Mouse (Mus musculus) liver, adult 2 months (tissue): ENCODE results near the gene Polr1a. TPM values are rescaled to one million over a fixed set of nuclear protein-coding genes. Genes with fewer than 3 reads are reported as not detected.

ENCODE experiments used
- DNase-seq: peaks from one replicate; pipeline ENCODE4 v3.0.0-alpha.2; 2011; ENCODE audit warnings: low read depth, low spot score; ENCODE audit errors: extremely low read depth
- H3K27ac ChIP-seq: fragments of 200-500 bp; replicated peaks from 2 replicates; pipeline ENCODE4 v1.5.1; 2012; ENCODE audit warnings: low read depth, mild to moderate bottlenecking, control low read depth, inconsistent platforms, low read length; ENCODE audit not compliant: insufficient read depth
- H3K27me3 ChIP-seq: fragments of 200-500 bp; 2 replicates; pipeline ENCODE4 v1.6.1; 2012; ENCODE audit warnings: mild to moderate bottlenecking, moderate library complexity, low read length, inconsistent platforms; ENCODE audit not compliant: control insufficient read depth, insufficient read depth
- H3K36me3 ChIP-seq: fragments of 200-500 bp; 2 replicates; pipeline ENCODE4 v1.6.1; 2012; ENCODE audit warnings: low read length, inconsistent platforms; ENCODE audit not compliant: control insufficient read depth, insufficient read depth
- H3K4me1 ChIP-seq: fragments of 200-500 bp; 2 replicates; pipeline ENCODE4 v1.6.1; 2011; ENCODE audit warnings: low read length; ENCODE audit not compliant: control insufficient read depth, insufficient read depth
- H3K4me3 ChIP-seq: fragments of 200-500 bp; 2 replicates; pipeline ENCODE4 v1.5.1; 2011; ENCODE audit warnings: low read depth, mild to moderate bottlenecking, control low read depth, low read length, moderate library complexity; ENCODE audit not compliant: insufficient read depth
- H3K79me2 ChIP-seq: fragments of 200-500 bp; 2 replicates; pipeline ENCODE4 v1.6.1; 2012; ENCODE audit warnings: inconsistent platforms, mild to moderate bottlenecking, low read length, moderate library complexity; ENCODE audit not compliant: control insufficient read depth, insufficient read depth
- H3K9ac ChIP-seq: fragments of 200-500 bp; 2 replicates; pipeline ENCODE4 v1.6.1; 2012; ENCODE audit warnings: low read depth, mild to moderate bottlenecking, control low read depth, inconsistent platforms, low read length
- CTCF ChIP-seq: fragments of 200-500 bp; IDR thresholded peaks from 2 replicates; pipeline ENCODE4 v1.5.1; 2011; ENCODE audit warnings: low read depth, low read length, control low read depth
- POLR2A ChIP-seq: fragments of 200-500 bp; IDR thresholded peaks from 2 replicates; pipeline ENCODE4 v1.6.1; 2011; ENCODE audit warnings: low read length, control low read depth; ENCODE audit not compliant: insufficient read depth; ENCODE audit errors: extremely low read depth
- WGBS: fragments of 180-500 bp; shearing (Covaris S2); methylation state at CpG from one replicate; pipeline ENCODE4 v1.1.7; 2018; 5-methylcytosine and 5-hydroxymethylcytosine counted together
- polyA plus RNA-seq: library from polyadenylated mRNA; depleted of rRNA; stranded (reverse); fragments of >200 nt; gene quantifications from 2 replicates; pipeline ENCODE4 v1.2.3, GENCODE M21; 2012; rRNA removed
- total RNA-seq: library from RNA; depleted of rRNA; stranded (reverse); fragments of >200 nt; gene quantifications from 2 replicates; pipeline ENCODE4 v1.2.3, GENCODE M21; 2014; rRNA removed

The Polr1a gene
- total RNA-seq (9.3 and 15.2 TPM in 2 replicates), polyA plus RNA-seq (6.4 and 8.6 TPM in 2 replicates)

DNA sequence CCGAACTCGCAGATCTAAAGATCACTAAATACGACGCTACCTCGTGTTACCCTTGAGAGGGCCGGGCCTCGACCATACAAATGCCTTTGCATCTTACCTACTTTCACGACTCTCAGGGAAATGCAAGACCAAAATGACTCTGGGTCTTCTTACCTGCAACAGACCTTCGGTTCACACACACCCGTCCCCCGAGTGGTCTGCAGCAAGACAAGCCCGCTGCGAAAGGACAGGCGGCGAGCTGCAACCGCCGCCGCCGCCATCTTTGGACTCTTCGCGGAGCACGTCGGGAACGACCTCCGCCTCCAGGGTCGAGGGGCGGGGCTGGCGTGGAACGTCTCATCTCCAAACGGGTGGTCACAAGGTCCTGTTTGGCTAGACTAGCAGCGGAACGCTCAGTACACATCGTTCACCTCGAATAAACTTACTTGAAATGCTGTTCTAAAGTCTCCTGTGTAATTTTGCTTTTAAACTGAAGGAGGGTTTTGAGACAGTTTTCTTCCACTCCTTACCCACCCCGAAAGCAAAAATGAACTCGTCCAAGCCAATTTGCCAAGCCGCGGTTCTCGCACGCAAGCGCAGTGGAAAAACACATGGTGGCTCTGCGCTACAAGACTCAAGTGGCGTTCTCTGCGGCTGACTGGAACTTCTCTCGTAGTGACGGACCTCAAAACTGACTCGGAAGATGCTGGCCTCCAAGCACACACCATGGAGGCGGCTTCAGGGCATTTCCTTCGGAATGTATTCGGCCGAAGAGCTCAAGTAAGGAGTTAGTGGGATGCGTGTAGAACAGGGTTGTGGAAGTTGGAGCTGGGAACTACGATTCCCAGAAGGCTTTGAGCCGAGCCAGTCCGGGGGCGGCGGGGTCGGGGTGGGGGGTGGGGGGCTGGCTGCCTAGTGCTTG is at the start of gene Polr1a, which contains the start of gene Ptcd3:
Gene Polr1a (plus strand): TSS at position 573 of the 901 bp plus-strand sequence.
Gene Ptcd3 (minus strand): TSS at position 270 of the 901 bp plus-strand sequence.
- H3K9ac ChIP-seq: peak within 1 kb of the TSS; percentile 78
- peak within 1 kb of the TSS; percentile 57 for H3K27ac ChIP-seq
- under 1% methylated on average over 58 of the region's 58 CpGs for WGBS

DNA sequence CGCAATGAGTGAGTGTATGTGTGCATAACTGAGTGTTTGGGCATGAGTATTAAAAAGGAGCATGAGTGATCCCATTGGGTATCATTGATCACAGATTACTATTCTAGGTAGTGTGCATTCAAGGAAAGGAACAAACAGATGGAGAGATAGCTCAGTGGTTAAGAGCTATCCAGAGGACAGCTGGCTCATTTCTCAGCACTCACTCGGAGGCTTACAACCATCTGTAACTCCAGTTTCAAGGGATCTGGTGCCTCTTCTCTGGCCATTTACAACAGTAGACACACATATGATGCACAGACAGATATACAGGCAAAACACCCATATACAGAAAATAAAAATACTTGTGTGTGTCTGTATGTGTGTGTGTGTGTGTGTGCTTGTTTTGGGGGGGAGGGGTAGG is 41.1 kb upstream of the Polr1a start:
- H3K9ac ChIP-seq: no peak overlapping the region
- TF ChIP-seq POLR2A: no peak
- no peak for TF ChIP-seq CTCF
- H3K4me3 ChIP-seq: no peak overlapping the region
- no peaks in the 10 kb centered on the region for H3K27me3 ChIP-seq
- no peak overlapping the region for H3K27ac ChIP-seq
- H3K4me1 ChIP-seq: no peaks in the 10 kb centered on the region
- WGBS: 88% methylated on average over 2 of the region's 2 CpGs
- no peak for DNase-seq
- peaks cover 64% of the 10 kb centered on the region for H3K36me3 ChIP-seq
- no peaks in the 10 kb centered on the region; the same call in 1 of the 2 replicates for H3K79me2 ChIP-seq

More for the DNA sequence above, at the start of gene Polr1a, which contains the start of gene Ptcd3:
- Histone ChIP-seq H3K4me3 (peak within 1 kb of the TSS; percentile 79), H3K79me2 (peaks cover 6% of the 10 kb centered on the region; the same call in 1 of the 2 replicates), H3K36me3 (peaks cover 24% of the 10 kb centered on the region), H3K27me3 (no peaks in the 10 kb centered on the region), H3K4me1 (peaks cover 18% of the 10 kb centered on the region)
- DNase-seq: peak; percentile 89
- peak; percentile 69 for TF ChIP-seq POLR2A
- no peak for TF ChIP-seq CTCF

DNA sequence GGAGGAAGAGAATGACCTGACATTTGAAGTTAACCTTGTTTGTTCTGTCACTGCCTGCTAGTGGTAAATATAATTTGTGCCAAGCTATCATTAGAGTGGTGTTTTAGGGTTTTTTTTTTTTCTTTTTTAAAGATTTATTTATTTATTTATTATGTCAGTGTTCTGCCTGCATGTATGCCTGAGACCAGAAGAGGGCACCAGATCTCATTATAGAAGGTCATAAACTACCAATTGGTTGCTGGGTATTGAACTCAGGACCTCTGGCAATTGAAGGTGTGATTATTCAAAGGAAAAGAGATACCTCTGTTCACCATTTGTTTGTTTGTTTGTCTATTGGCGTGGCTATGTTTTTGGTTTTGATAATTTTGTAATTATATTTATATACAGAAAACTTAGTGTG is 40.0 kb upstream of the Polr1a start:
- H3K4me1 ChIP-seq: no peaks in the 10 kb centered on the region
- no peak overlapping the region for H3K4me3 ChIP-seq
- 92% methylated on average over 1 of the region's 1 CpGs for WGBS
- H3K9ac ChIP-seq: no peak overlapping the region
- H3K79me2 ChIP-seq: no peaks in the 10 kb centered on the region
- DNase-seq: peak; percentile 26
- no peaks in the 10 kb centered on the region for H3K27me3 ChIP-seq
- 0 out of 2 replicates have a peak, but pooled peaks have one; percentile 7 for TF ChIP-seq CTCF
- no peak for TF ChIP-seq POLR2A
- H3K27ac ChIP-seq: no peak overlapping the region
- peaks cover 63% of the 10 kb centered on the region for H3K36me3 ChIP-seq

DNA sequence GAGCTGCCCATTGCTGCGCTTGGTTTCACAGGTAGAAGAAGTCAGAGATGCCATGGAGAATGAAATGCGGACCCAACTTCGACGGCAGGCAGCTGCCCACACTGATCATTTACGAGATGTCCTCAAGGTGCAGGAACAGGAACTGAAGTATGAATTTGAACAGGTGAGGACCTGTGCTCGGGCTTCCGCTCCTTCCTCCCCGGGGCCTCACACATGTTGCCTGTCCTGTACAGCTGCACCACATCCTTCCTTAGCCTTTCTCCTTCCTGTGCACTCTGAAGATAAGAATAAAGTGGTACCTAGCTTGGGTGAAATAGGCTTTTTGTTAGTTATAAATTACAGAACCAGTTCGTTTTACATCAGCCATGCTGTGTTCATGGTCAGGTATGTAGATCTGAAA is 37.5 kb upstream of the Polr1a start:
- H3K4me1 ChIP-seq: no peaks in the 10 kb centered on the region
- DNase-seq: no peak
- H3K9ac ChIP-seq: no peak overlapping the region
- H3K27ac ChIP-seq: no peak overlapping the region
- peaks cover 64% of the 10 kb centered on the region for H3K36me3 ChIP-seq
- H3K27me3 ChIP-seq: no peaks in the 10 kb centered on the region
- TF ChIP-seq CTCF (no peak), POLR2A (no peak)
- no peaks in the 10 kb centered on the region for H3K79me2 ChIP-seq
- H3K4me3 ChIP-seq: no peak overlapping the region
- 93% methylated on average over 9 of the region's 9 CpGs for WGBS

DNA sequence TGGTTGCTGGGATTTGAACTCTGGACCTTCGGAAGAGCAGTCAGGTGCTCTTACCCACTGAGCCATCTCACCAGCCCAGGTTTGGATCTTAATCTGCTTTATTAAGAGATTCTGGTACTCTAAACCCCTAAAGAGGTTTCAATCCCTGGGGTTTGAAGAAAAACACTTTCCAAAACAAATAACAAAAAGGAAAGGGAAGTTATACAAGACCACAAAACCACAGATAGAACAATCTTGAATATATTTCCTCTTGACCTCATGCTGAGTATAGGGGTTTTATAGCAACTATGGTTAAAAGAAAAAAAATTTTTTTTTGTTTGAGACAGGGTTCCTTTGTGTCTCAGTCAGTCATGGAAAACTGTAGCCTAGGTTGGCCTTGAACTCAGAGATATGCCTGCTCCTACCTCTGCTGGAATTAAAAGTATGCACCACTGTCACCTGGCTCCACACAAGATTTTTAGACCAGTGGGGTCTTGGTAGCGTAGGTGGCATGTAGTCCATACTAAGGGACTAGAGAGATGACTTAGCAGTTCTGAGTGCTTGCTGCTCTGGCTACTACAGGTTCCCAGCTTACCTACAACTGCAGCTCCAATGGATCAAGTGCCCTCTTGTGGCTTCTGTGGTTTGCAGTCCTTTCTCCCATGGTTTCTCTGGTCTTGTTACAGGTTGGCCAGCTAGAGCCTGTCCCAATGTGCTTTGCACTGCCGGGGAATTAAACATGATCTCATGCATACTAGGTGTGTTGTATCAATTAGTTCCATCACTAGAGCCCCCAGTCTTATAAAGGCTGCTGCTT is 30.7 kb upstream of the Polr1a start:
- WGBS: 95% methylated on average over 3 of the region's 3 CpGs
- TF ChIP-seq CTCF: no peak
- TF ChIP-seq POLR2A: no peak

More for the DNA sequence above, 30.7 kb upstream of the Polr1a start:
- H3K4me1 ChIP-seq: no peaks in the 10 kb centered on the region
- peaks cover 71% of the 10 kb centered on the region for H3K36me3 ChIP-seq
- no peak for DNase-seq
- H3K9ac ChIP-seq: no peak overlapping the region
- H3K27ac ChIP-seq: no peak overlapping the region
- H3K4me3 ChIP-seq: no peak overlapping the region
- no peaks in the 10 kb centered on the region for H3K79me2 ChIP-seq
- H3K27me3 ChIP-seq: no peaks in the 10 kb centered on the region
